Mouse (Mus musculus): ENCODE measurements at regions not wholly inside any gene's neighbourhood (a gene's known extent, or its start where the extent isn't known, plus 50 kb on each side); places are given as distances from the start of the nearest gene placed in this dataset.

- H3K27ac ChIP-seq (ENCODE audit: insufficient read depth, low read length): no peak overlapping the region
- no peak for DNase-seq
- TF ChIP-seq CTCF (IDR thresholded peaks at IDR 0.05; ENCODE audit: borderline replicate concordance, insufficient read depth, low read depth, low read length) (no peak), POLR2A (IDR thresholded peaks at IDR 0.05; ENCODE audit: borderline replicate concordance, insufficient read depth, low read length) (no peak)
- H3K4me3 ChIP-seq (replicated peaks; ENCODE audit: insufficient read depth, low read depth, low read length): no peak overlapping the region
- H3K4me1 ChIP-seq (ENCODE audit: control insufficient read depth, insufficient read depth, low read length): no peaks in the 10 kb centered on the region
- H3K27me3 ChIP-seq (ENCODE audit: control insufficient read depth, insufficient read depth, low read length): no peaks in the 10 kb centered on the region
- WGBS: 92% methylated on average over 3 of the region's 3 CpGs
These were observed 86.7 kb upstream of the Arhgap21 start for GRCm38 (mm10) chr2:21055416-21055815.

GRCm38 (mm10) chr2:21054325-21055082 is 85.8 kb upstream of the Arhgap21 start:
- TF ChIP-seq POLR2A (IDR thresholded peaks at IDR 0.05; ENCODE audit: borderline replicate concordance, insufficient read depth, low read length) (no peak), CTCF (IDR thresholded peaks at IDR 0.05; ENCODE audit: borderline replicate concordance, insufficient read depth, low read depth, low read length) (no peak; the same call in 1 of the 2 replicates)
- WGBS: 66% methylated on average over 6 of the region's 6 CpGs
- no peak for DNase-seq
- Histone ChIP-seq H3K4me3 (replicated peaks; ENCODE audit: insufficient read depth, low read depth, low read length) (no peak overlapping the region), H3K4me1 (ENCODE audit: control insufficient read depth, insufficient read depth, low read length) (no peaks in the 10 kb centered on the region), H3K27ac (ENCODE audit: insufficient read depth, low read length) (no peak overlapping the region), H3K27me3 (ENCODE audit: control insufficient read depth, insufficient read depth, low read length) (no peaks in the 10 kb centered on the region)

GRCm38 (mm10) chr2:21053596-21053995 is 84.9 kb upstream of the Arhgap21 start:
- Histone ChIP-seq H3K4me3 (replicated peaks; ENCODE audit: insufficient read depth, low read depth, low read length) (no peak overlapping the region), H3K27me3 (ENCODE audit: control insufficient read depth, insufficient read depth, low read length) (no peaks in the 10 kb centered on the region), H3K27ac (ENCODE audit: insufficient read depth, low read length) (no peak overlapping the region), H3K4me1 (ENCODE audit: control insufficient read depth, insufficient read depth, low read length) (no peaks in the 10 kb centered on the region)
- no peak for TF ChIP-seq POLR2A (IDR thresholded peaks at IDR 0.05; ENCODE audit: borderline replicate concordance, insufficient read depth, low read length)
- WGBS: 62% methylated on average over 5 of the region's 5 CpGs
- DNase-seq: peak in 1 of 2 experiments; percentile 28

GRCm38 (mm10) chr2:21048996-21049395 is 80.3 kb upstream of the Arhgap21 start:
- TF ChIP-seq POLR2A (IDR thresholded peaks at IDR 0.05; ENCODE audit: borderline replicate concordance, insufficient read depth, low read length): no peak
- no peak for TF ChIP-seq CTCF (IDR thresholded peaks at IDR 0.05; ENCODE audit: borderline replicate concordance, insufficient read depth, low read depth, low read length)
- no peak overlapping the region for H3K27ac ChIP-seq (ENCODE audit: insufficient read depth, low read length)
- no peak for DNase-seq
- H3K4me3 ChIP-seq (replicated peaks; ENCODE audit: insufficient read depth, low read depth, low read length): no peak overlapping the region
- no peaks in the 10 kb centered on the region for H3K27me3 ChIP-seq (ENCODE audit: control insufficient read depth, insufficient read depth, low read length)
- H3K4me1 ChIP-seq (ENCODE audit: control insufficient read depth, insufficient read depth, low read length): peaks cover 5% of the 10 kb centered on the region; the same call in 1 of the 2 replicates
- 57% methylated on average over 5 of the region's 5 CpGs for WGBS

DNA sequence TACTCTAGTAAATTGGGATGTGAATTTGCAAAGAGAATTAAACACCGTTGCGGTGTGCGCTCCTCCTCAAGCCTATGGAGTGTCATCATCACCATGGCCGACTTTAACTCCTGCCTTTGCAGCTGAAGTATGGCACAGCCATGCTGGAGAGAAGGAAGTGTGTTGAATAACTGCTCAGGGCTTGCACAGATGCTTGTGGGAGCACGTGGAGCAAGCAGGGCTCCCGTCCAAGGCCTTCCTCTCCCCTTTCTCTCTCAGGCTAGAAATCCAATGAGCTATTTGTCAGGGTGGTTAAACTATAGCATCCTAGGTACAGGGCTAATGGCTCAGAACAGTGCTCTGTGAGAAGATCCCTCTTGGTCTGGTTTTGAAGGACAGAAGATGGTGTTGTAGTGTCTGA is 79.5 kb upstream of the Arhgap21 start:
- no peak overlapping the region for H3K4me3 ChIP-seq (replicated peaks; ENCODE audit: insufficient read depth, low read depth, low read length)
- peaks cover 5% of the 10 kb centered on the region; the same call in 1 of the 2 replicates for H3K4me1 ChIP-seq (ENCODE audit: control insufficient read depth, insufficient read depth, low read length)
- TF ChIP-seq POLR2A (IDR thresholded peaks at IDR 0.05; ENCODE audit: borderline replicate concordance, insufficient read depth, low read length) (no peak), CTCF (IDR thresholded peaks at IDR 0.05; ENCODE audit: borderline replicate concordance, insufficient read depth, low read depth, low read length) (no peak)
- H3K27ac ChIP-seq (ENCODE audit: insufficient read depth, low read length): no peak overlapping the region
- DNase-seq: no peak
- no peaks in the 10 kb centered on the region for H3K27me3 ChIP-seq (ENCODE audit: control insufficient read depth, insufficient read depth, low read length)
- WGBS: 75% methylated on average over 6 of the region's 6 CpGs

DNA sequence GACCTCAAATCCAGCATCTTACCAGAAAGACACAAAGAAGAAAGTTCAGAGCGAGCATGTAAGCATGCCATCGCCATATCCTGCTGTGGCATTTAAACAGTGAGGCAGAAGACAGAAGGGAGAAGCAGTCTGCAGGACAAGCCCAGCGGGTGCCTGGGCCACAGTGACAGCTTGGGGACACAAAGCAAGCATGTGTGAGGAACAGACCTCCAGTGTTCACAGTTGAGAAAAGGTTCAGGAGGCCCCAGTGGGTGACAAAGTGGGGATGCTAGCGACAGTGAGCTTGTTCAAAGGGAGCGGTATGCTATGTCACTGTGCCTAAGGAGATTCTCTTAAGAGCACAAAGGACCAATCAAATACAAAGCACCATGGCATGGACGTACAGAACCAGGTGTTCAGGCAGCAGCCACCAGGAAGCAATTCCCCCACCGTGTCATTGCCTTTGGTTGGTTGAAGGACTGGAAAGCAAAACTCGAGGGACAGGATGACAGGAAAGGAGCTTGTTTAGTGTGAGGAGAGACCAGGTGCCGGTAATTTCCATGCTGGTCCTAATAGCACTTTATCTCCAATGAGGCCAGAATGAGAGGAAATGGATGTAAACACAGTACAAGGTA is 77.9 kb upstream of the Arhgap21 start:
- H3K4me1 ChIP-seq (ENCODE audit: control insufficient read depth, insufficient read depth, low read length): peaks cover 5% of the 10 kb centered on the region; the same call in 1 of the 2 replicates
- no peak overlapping the region for H3K4me3 ChIP-seq (replicated peaks; ENCODE audit: insufficient read depth, low read depth, low read length)
- peak; percentile 17 to 22 for DNase-seq
- no peaks in the 10 kb centered on the region for H3K27me3 ChIP-seq (ENCODE audit: control insufficient read depth, insufficient read depth, low read length)
- no peak for TF ChIP-seq POLR2A (IDR thresholded peaks at IDR 0.05; ENCODE audit: borderline replicate concordance, insufficient read depth, low read length)
- no peak for TF ChIP-seq CTCF (IDR thresholded peaks at IDR 0.05; ENCODE audit: borderline replicate concordance, insufficient read depth, low read depth, low read length)
- 44% methylated on average over 9 of the region's 9 CpGs for WGBS
- no peak overlapping the region for H3K27ac ChIP-seq (ENCODE audit: insufficient read depth, low read length)

- Histone ChIP-seq H3K27me3 (ENCODE audit: control insufficient read depth, insufficient read depth, low read length) (no peaks in the 10 kb centered on the region), H3K27ac (ENCODE audit: insufficient read depth, low read length) (no peak overlapping the region), H3K4me1 (ENCODE audit: control insufficient read depth, insufficient read depth, low read length) (peaks cover 5% of the 10 kb centered on the region; the same call in 1 of the 2 replicates), H3K4me3 (replicated peaks; ENCODE audit: insufficient read depth, low read depth, low read length) (no peak overlapping the region)
- 89% methylated on average over 7 of the region's 7 CpGs for WGBS
- no peak for DNase-seq
- TF ChIP-seq CTCF (IDR thresholded peaks at IDR 0.05; ENCODE audit: borderline replicate concordance, insufficient read depth, low read depth, low read length): no peak
These were observed 76.1 kb upstream of the Arhgap21 start for GRCm38 (mm10) chr2:21044781-21045180.

DNA sequence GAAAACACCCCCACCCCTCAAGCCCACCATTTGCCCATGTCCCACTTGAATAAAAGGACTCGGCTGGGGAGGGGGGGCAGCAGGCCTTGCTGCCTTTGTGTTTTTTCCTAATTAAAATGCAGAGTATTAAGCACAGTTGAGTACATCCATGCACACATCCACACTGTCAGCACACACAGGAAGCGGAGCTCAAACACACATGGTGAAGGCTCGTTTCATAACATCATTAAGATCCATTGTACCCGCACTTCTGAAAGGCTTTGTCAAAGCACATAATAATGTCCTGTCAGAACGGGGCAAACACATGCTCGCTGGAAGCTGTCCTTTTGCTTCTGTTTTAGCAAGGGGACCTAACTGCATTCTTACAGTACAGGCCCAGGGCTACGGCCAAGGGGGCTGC is 75.3 kb upstream of the Arhgap21 start:
- 67% methylated on average over 7 of the region's 7 CpGs for WGBS
- DNase-seq: no peak
- H3K4me1 ChIP-seq (ENCODE audit: control insufficient read depth, insufficient read depth, low read length): peaks cover 5% of the 10 kb centered on the region; the same call in 1 of the 2 replicates
- H3K4me3 ChIP-seq (replicated peaks; ENCODE audit: insufficient read depth, low read depth, low read length): no peak overlapping the region
- no peak overlapping the region for H3K27ac ChIP-seq (ENCODE audit: insufficient read depth, low read length)
- H3K27me3 ChIP-seq (ENCODE audit: control insufficient read depth, insufficient read depth, low read length): no peaks in the 10 kb centered on the region
- no peak for TF ChIP-seq POLR2A (IDR thresholded peaks at IDR 0.05; ENCODE audit: borderline replicate concordance, insufficient read depth, low read length)
- no peak for TF ChIP-seq CTCF (IDR thresholded peaks at IDR 0.05; ENCODE audit: borderline replicate concordance, insufficient read depth, low read depth, low read length)

All from cerebellum, adult 2 months (tissue).